Mouse (Mus musculus) kidney, postnatal 0 days (tissue): ENCODE results near the gene Tle4. TPM values are rescaled to one million over a fixed set of nuclear protein-coding genes. Genes with fewer than 3 reads are reported as not detected.

Source experiments
- ATAC-seq: fragments of 200-750 bp; cut with Nextera tagmentation; replicated peaks from 2 replicates; pipeline ENCODE4 v1.8.0; 2017; ENCODE audit warnings: low read depth, moderate number of reproducible peaks, moderate TSS enrichment, moderate library complexity; ENCODE audit not compliant: low FRiP score
- DNase-seq: peaks from one replicate; pipeline ENCODE4 v3.0.0-alpha.2; 2016; ENCODE audit warnings: low spot score
- H3K27ac ChIP-seq: fragments of 300-500 bp; sonication (generic); 2 replicates; pipeline ENCODE4 v1.5.1; 2014; ENCODE audit warnings: mild to moderate bottlenecking
- H3K27me3 ChIP-seq: fragments of 300-500 bp; sonication (generic); 2 replicates; pipeline ENCODE4 v1.6.1; 2014; ENCODE audit warnings: low read length, mixed read lengths; ENCODE audit not compliant: insufficient read depth
- H3K36me3 ChIP-seq: fragments of 300-500 bp; sonication (generic); 2 replicates; pipeline ENCODE4 v1.6.1; 2014; ENCODE audit warnings: low read length, mixed read lengths; ENCODE audit not compliant: insufficient read depth
- H3K4me1 ChIP-seq: fragments of 300-500 bp; sonication (generic); replicated peaks from 2 replicates; pipeline ENCODE4 v1.6.1; 2014; ENCODE audit warnings: antibody characterized with exemption, low read length, mixed read lengths; ENCODE audit not compliant: insufficient read depth
- H3K4me2 ChIP-seq: fragments of 300-500 bp; sonication (generic); 2 replicates; pipeline ENCODE4 v1.6.1; 2014; ENCODE audit warnings: mild to moderate bottlenecking, low read length, moderate library complexity, mixed read lengths
- H3K4me3 ChIP-seq: fragments of 300-500 bp; sonication (generic); replicated peaks from 2 replicates; pipeline ENCODE4 v1.5.1; 2014; ENCODE audit warnings: low read depth, low read length
- H3K9ac ChIP-seq: fragments of 300-500 bp; sonication (generic); 2 replicates; pipeline ENCODE4 v1.6.1; 2014; ENCODE audit warnings: low read depth, low read length
- H3K9me3 ChIP-seq: fragments of 300-500 bp; sonication (generic); replicated peaks from 2 replicates; pipeline ENCODE4 v1.6.1; 2016; ENCODE audit warnings: low read length, inconsistent platforms, mixed read lengths
- CTCF ChIP-seq: IDR thresholded peaks from 2 replicates; pipeline ENCODE4 v1.5.1; 2016; ENCODE audit warnings: antibody characterized with exemption, low read depth, mild to moderate bottlenecking, moderate library complexity
- WGBS: fragments of 180-500 bp; shearing (Covaris S2); extraction: QIAGEN DNeasy Blood & Tissue Kit; methylation state at CpG from one replicate; pipeline ENCODE4 v1.1.7; 2014; 5-methylcytosine and 5-hydroxymethylcytosine counted together
- polyA plus RNA-seq: library from polyadenylated mRNA; unstranded; fragments of >200 nt; fragmentation: Nextera tagmentation; extraction: Ambion mirVana; gene quantifications from 2 replicates; pipeline ENCODE4 v1.2.1, GENCODE M21; 2015

Tle4 gene
- polyA plus RNA-seq, 1 experiment from 2014 or later = 12.8 TPM

DNA sequence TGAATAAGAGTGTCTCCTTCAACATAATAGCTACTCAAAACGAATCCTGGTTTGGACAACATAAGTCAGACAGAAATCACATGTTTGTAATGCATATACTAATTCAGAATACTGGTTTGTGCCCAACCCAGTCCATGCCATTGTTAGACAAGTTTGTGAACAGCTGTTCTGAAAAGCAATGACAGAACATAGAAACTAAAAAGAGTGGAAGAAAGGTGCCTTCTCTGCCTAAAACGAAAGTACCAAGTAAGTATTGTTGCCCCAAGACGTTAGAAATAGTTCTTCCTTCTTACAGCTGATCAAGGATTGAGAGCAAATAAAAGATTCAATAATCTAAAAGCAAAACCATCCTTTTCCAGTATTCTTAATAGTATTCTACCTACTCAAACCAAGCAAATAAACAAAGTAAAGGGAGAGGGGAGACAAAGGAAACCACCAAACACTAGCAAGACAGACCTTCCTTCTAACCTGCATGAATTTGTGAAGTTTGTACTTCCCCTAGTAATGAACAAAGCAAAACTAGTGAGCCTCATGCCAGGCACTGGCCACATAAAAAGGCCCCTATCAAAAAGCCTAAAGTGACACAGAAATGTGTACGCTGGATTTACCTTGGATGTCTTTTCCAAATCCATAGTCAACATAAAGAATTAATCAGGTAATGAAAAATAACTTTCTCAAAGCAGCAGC lies 34.4 kb downstream of the Tle4 start:
- ATAC-seq (no peak), DNase-seq (no peak)
- Histone ChIP-seq H3K9ac (no peak overlapping the region), H3K4me2 (no peak overlapping the region), H3K4me1 (no peaks in the 10 kb centered on the region), H3K36me3 (no peaks in the 10 kb centered on the region), H3K4me3 (no peak overlapping the region), H3K9me3 (no peaks in the 10 kb centered on the region), H3K27me3 (no peaks in the 10 kb centered on the region), H3K27ac (no peak overlapping the region)
- WGBS = 91% methylated on average over 4 of the region's 4 CpGs
- no peak for TF ChIP-seq CTCF

DNA sequence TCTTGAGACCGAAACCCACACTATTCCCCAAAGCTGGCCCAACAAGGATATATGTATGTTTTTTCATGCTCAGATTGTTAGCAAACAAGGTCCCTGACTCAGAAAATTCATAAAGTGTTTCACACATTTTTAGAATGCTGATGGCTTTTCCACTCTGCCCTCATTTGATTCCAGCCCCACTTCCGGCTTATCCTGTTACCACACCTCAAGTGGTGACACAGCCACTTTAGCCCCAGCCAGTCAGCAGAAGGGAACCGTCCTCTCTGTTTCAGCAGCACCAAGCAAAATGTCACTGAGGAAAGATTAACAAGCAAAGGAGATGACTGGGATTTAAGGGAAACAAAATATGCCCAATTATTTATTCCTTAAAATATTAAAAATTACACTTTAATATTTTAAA lies 50.0 kb downstream of the Tle4 start:
- no peaks in the 10 kb centered on the region for H3K27me3 ChIP-seq
- no peak overlapping the region for H3K9ac ChIP-seq
- TF ChIP-seq CTCF = no peak
- no peaks in the 10 kb centered on the region for H3K9me3 ChIP-seq
- H3K4me1 ChIP-seq = no peaks in the 10 kb centered on the region
- ATAC-seq (no peak), DNase-seq (no peak)
- no peaks in the 10 kb centered on the region for H3K36me3 ChIP-seq
- no peak overlapping the region for H3K27ac ChIP-seq
- H3K4me2 ChIP-seq = no peak overlapping the region
- WGBS = 83% methylated on average over 3 of the region's 3 CpGs
- no peak overlapping the region for H3K4me3 ChIP-seq

GRCm38 (mm10) chr19:14547133-14547842 lies 50.6 kb downstream of the Tle4 start:
- no peak for TF ChIP-seq CTCF
- no peak overlapping the region for H3K9ac ChIP-seq
- H3K4me3 ChIP-seq = no peak overlapping the region
- H3K4me2 ChIP-seq = no peak overlapping the region
- no peaks in the 10 kb centered on the region for H3K36me3 ChIP-seq
- ATAC-seq = no peak
- no peaks in the 10 kb centered on the region for H3K27me3 ChIP-seq
- H3K4me1 ChIP-seq = no peaks in the 10 kb centered on the region
- 92% methylated on average over 8 of the region's 8 CpGs for WGBS
- no peaks in the 10 kb centered on the region for H3K9me3 ChIP-seq
- no peak for DNase-seq
- H3K27ac ChIP-seq = no peak overlapping the region

DNA sequence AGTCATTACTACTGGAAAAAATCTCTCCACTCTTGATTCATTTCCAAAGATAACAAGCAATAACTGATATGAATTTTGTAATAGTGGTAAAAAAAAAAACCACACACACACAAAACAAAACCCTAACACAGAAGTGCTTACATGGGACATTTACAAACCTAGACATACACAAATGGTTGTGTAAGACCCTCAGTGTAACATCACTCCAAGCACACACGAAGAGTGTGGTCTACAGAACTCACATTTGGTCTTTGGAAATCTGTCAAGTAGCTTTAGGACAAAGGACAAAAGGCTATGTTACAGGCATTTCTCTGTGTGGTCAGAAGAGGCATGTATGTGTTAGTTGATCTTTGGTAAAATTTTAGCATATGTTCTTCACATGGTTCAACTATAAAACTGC lies 52.4 kb downstream of the Tle4 start:
- no peaks in the 10 kb centered on the region for H3K27me3 ChIP-seq
- no peak overlapping the region for H3K4me2 ChIP-seq
- H3K9ac ChIP-seq = no peak overlapping the region
- DNase-seq (no peak), ATAC-seq (no peak)
- H3K36me3 ChIP-seq = no peaks in the 10 kb centered on the region
- no peak overlapping the region for H3K27ac ChIP-seq
- no peak for TF ChIP-seq CTCF
- no peaks in the 10 kb centered on the region for H3K9me3 ChIP-seq
- no peak overlapping the region for H3K4me3 ChIP-seq
- 79% methylated on average over 1 of the region's 1 CpGs for WGBS
- no peaks in the 10 kb centered on the region for H3K4me1 ChIP-seq

DNA sequence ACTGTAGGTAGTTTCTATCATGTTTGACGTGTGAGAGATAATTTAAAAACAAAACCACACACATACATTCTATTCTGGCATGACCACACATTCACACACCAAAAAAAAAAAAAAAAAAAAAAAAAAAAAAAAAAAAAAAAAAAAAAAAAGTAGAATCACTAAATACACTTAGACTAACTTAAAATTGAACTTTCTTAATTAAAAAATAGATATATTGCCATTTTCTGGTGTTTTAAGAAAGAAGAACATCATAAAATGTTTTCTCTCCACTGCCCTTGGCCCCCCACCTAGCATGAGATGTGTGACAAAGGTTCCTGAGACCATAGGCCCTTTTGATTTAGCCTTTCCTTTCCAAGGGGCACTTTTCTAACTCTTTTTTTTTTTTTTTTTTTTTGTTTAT lies 54.5 kb downstream of the Tle4 start:
- WGBS = 78% methylated on average over 1 of the region's 1 CpGs
- no peak for TF ChIP-seq CTCF
- no peak for ATAC-seq

GRCm38 (mm10) chr19:14540678-14541077 lies 57.2 kb downstream of the Tle4 start:
- H3K27me3 ChIP-seq = no peaks in the 10 kb centered on the region
- no peaks in the 10 kb centered on the region for H3K9me3 ChIP-seq
- H3K4me3 ChIP-seq = no peak overlapping the region
- ATAC-seq (no peak), DNase-seq (no peak)
- no peak overlapping the region for H3K4me2 ChIP-seq
- H3K4me1 ChIP-seq = no peaks in the 10 kb centered on the region
- H3K9ac ChIP-seq = no peak overlapping the region
- no peak for TF ChIP-seq CTCF
- WGBS = 67% methylated on average over 3 of the region's 3 CpGs
- H3K36me3 ChIP-seq = no peaks in the 10 kb centered on the region
- no peak overlapping the region for H3K27ac ChIP-seq

More for the DNA sequence above, 54.5 kb downstream of the Tle4 start:
- H3K36me3 ChIP-seq = no peaks in the 10 kb centered on the region
- DNase-seq = no peak
- H3K9ac ChIP-seq = no peak overlapping the region
- no peaks in the 10 kb centered on the region for H3K27me3 ChIP-seq
- no peaks in the 10 kb centered on the region for H3K4me1 ChIP-seq
- H3K4me2 ChIP-seq = no peak overlapping the region
- no peak overlapping the region for H3K27ac ChIP-seq
- no peaks in the 10 kb centered on the region for H3K9me3 ChIP-seq
- no peak overlapping the region for H3K4me3 ChIP-seq
